Mouse (Mus musculus) gastrocnemius, postnatal 25 days (tissue): ENCODE measurements around the gene Ropn1. TPM values are rescaled to one million over a fixed set of nuclear protein-coding genes. Genes with fewer than 3 reads are reported as not detected.
"Not testable (repeated sequence)": the region's sequence is repeated elsewhere in the genome, so short reads cannot be mapped to it uniquely, and the experiment has no call there.

Experiments used
- DNase-seq: peaks from one replicate; pipeline ENCODE4 v3.0.0; 2022
- total RNA-seq, 2 experiments: library from RNA; stranded (reverse); gene quantifications; 1 replicate in 1 of 2; 2 replicates in 1 of 2; pipeline ENCODE4 v1.2.3; 2021

The Ropn1 gene
- total RNA-seq, 2 experiments from 2014 or later: not detected

- peak; percentile 85 for DNase-seq
Observed at GRCm38 (mm10) chr16:34690334-34691144, 40.8 kb downstream of the Ropn1 start, which contains the start of gene Ccdc14. Ccdc14 (plus strand) TSS chr16:34690616.

- no peak for DNase-seq
Observed at GRCm38 (mm10) chr16:34691156-34691555, 41.4 kb downstream of the Ropn1 start.

- no peak for DNase-seq
Observed at GRCm38 (mm10) chr16:34694477-34694876, 44.8 kb downstream of the Ropn1 start.

GRCm38 (mm10) chr16:34698721-34699120, 49.0 kb downstream of the Ropn1 start:
- DNase-seq: not testable (repeated sequence)

GRCm38 (mm10) chr16:34700165-34700827, 50.6 kb downstream of the Ropn1 start:
- DNase-seq: peak; percentile 31

- no peak for DNase-seq
Observed at GRCm38 (mm10) chr16:34700828-34701216, 51.1 kb downstream of the Ropn1 start.

- DNase-seq: no peak
Observed at GRCm38 (mm10) chr16:34706019-34706418, 56.3 kb downstream of the Ropn1 start.

- peak; percentile 52 for DNase-seq
Observed at GRCm38 (mm10) chr16:34706487-34706946, 56.8 kb downstream of the Ropn1 start.

- DNase-seq: no peak
Observed at GRCm38 (mm10) chr16:34711481-34711880, 61.8 kb downstream of the Ropn1 start.

GRCm38 (mm10) chr16:34725156-34725555, 75.4 kb downstream of the Ropn1 start:
- DNase-seq: no peak

Other genes starting within 250 kb of the Ropn1 start
- gene Kalrn, start 76.4 kb upstream of the Ropn1 start, total RNA-seq: 10 to 100 TPM; 19.1 to 26.3 TPM
- gene Ccdc14, start 40.7 kb downstream of the Ropn1 start, total RNA-seq: 1 to 10 TPM; 1.4 to 1.8 TPM
- gene Mylk, start 95.3 kb downstream of the Ropn1 start, total RNA-seq: 10 to 100 TPM; 18.8 to 28.6 TPM